Mouse (Mus musculus): Measurements from ENCODE around the gene C530008M17Rik.

The C530008M17Rik gene

GRCm38 (mm10) chr5:76665421-76665820 lies 9.1 kb downstream of the C530008M17Rik start:
- DNase-seq (ENCODE audit: low read depth, low spot score), result no peak

GRCm38 (mm10) chr5:76666026-76666756 lies 9.9 kb downstream of the C530008M17Rik start:
- no peak for DNase-seq (ENCODE audit: low read depth, low spot score)

DNA sequence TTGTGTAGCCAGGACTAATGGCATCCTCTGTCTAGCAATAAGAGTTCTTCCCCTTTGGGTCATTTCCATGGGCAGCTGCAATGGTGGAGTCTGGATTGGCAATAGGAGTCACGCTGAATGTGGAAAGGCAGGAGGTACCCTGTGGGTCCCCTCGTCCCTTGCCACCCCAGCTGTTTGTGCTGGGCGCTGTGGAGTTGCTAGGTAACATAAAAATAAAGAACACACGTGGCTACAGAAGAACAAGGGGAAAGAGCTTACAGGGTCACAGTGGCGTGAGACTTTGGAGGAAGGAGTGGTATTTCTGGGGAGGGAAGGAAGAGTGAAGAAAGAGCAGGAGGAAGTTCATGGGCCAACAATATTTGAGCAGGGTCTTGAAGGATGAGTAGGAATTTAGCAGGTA lies 11.8 kb downstream of the C530008M17Rik start:
- no peak for DNase-seq (ENCODE audit: low read depth, low spot score)

DNA sequence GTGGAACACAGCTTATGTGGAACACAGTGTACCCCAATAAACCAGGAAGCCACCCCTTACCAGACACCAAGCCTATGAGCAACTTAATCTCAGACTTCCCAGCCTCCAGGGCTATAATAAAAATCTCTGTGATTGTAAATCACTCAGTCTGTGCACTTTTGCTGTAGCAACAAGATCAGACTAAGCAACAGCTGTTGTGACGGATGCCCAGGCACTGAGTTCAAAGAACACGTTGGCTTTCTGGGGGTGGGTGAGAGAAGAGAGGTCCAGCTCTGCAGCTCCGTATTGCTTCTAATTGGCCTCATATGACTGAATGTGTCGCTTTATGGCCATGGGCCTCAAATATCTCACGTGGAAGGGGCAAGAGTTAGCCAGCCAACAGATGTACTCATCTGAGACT lies 12.2 kb downstream of the C530008M17Rik start:
- no peak for DNase-seq (ENCODE audit: low read depth, low spot score)

- DNase-seq (ENCODE audit: low read depth, low spot score), result no peak
Observed at GRCm38 (mm10) chr5:76670183-76670582, 13.9 kb downstream of the C530008M17Rik start.

GRCm38 (mm10) chr5:76674022-76674653 lies 17.8 kb downstream of the C530008M17Rik start:
- no peak for DNase-seq (ENCODE audit: low read depth, low spot score)

DNA sequence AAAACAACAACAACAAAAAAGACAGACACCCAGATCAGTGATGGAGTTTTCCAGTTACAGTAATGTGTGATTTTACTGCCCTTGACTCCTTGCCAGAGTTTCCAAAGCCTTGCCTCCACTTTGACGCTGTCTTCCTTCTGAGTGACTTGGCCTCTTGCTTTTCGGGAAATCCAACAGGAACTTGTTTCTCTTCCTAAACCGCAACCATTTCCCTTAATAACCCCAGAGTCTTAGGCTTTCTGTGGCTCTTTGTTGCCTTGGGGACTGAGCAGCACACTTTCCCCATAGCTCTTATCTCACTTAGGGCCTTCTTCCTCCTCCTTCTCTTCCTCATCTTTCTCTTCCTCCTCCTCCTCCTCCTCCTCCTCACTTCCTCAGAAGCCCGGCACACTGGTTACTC lies 19.1 kb downstream of the C530008M17Rik start:
- no peak for DNase-seq (ENCODE audit: low read depth, low spot score)

DNA sequence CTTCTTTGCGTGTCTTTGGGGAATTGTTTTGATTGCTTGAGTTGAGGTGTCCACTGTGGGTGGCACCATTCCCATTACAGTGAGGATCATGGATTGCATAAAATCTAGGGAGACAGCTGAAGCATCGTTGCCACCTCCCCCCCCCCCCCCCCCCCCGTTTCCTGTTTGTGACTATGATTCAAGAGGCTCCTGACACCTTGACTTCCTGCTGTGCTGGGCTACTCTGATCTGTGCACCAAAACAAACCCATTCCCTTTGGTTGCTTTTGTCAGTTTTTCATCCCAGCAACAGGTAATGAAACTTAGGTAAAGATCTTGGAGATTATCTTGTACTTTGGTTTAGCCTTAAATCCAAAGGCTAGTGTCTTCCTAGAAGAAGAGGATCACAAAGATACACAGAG lies 24.6 kb downstream of the C530008M17Rik start:
- DNase-seq (ENCODE audit: low read depth, low spot score), result no peak

GRCm38 (mm10) chr5:76681895-76682656 lies 25.8 kb downstream of the C530008M17Rik start:
- DNase-seq (ENCODE audit: low read depth, low spot score), result no peak

DNA sequence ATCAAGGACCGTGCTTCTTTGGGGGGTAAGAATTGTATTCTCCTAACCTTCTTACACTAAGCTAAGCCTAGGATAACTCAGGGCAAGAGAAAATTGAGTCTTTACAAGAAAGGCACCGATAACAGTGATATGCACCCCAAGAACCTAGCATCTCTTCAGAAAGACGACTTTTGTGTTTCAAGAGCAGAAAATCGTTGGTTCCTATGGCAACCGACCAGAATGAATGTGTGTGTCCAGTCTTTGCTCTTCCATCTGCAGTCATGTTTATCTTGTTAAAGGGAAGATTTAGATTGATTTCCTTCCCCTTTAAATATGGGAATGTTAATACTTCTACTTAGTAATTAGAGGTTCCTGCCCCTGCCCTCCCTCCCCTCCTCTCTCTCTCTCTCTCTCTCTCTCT lies 27.1 kb downstream of the C530008M17Rik start:
- DNase-seq (ENCODE audit: low read depth, low spot score), result no peak

DNA sequence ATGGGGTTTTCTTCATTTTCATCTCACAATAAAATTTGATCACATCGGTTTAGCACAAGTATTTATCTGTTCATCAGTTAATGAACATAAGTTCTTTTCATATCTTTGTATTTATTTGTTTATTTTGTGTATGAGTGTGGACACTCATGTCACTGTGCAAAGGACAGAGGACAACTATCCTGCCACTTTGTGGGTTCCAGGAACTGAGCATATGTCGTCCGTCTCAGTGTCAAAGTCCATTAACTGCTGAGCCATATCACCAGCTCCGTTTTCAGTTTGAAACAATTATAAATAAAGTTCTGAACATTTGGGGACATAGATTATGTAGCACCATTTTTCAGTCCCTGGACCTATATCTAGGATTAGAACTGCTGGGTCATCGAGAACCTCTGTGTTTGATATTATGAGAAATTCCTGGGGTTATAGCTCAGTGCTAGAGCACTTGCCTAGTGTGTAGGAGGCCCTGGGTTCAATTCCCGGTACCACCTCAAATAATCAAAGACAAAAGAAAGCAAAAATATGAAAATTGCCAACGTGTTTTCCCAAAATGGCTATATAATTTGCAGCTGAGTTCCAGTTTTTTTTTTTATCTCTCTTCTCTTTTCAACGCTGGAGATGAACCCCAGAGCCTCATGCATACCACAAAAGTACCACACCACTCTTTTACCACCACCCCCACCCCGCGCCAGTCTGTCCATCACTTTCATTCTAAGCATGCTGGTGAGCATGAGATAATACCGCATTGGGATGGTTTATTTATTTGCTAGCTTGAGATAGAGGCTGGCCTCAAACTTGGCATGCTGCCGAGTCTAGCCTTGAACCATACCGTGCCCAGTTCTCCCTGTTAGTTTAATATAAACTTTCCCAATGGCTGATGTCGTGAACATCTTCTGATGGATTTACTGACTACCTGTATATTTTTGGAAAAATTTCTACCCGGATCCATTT lies 28.6 kb downstream of the C530008M17Rik start:
- DNase-seq (ENCODE audit: low read depth, low spot score), result no peak

DNA sequence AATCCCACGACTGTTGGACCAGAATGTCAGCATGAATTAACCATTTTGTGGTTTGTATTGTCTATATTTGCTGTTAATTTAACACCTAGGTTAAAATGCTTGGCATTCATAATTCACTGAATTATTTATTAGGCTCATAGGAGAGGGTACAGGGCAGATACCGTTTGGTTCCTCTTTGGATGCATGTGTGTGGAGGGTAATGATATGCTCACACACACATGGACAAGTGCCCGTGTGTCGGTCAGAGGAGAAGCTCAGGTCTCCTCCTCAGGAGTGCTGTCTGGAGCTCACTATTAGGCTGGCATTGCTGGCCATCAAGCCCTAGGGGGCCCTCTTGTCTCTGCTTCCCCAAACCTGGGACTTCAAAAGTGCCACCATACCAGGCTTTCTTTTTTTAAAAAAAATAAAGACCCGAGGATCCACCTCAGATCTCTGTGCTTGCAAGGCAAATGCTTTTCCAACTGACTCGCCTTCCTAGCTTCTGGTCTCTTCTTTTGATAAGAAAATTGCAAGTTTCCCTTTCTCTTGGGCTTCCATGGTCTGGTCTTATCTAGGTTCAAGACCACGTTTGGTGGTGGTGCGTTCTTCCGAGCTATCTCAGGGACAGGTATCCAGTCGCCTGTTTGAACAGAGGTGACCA lies 31.8 kb downstream of the C530008M17Rik start:
- DNase-seq (ENCODE audit: low read depth, low spot score), result no peak

DNA sequence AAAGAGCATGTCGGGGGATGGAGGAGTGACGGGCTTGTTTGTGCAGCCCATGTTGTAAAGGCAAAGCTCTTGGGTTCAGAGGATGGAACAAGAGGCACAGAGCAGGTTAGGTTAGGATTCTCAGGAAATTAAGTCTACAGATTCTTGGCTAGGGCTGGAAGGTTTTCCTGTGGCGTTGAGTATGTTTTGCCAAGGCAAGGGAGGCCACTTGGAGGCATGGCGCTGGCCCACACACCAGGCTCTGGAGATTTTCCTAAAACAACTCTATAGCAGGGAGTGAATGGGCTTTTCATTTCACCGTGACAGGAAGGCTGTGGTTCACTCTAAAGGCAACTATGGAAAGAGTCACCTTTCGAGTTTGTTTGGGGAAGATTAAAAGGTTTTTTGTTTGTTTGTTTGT lies 32.3 kb downstream of the C530008M17Rik start:
- no peak for DNase-seq (ENCODE audit: low read depth, low spot score)

DNA sequence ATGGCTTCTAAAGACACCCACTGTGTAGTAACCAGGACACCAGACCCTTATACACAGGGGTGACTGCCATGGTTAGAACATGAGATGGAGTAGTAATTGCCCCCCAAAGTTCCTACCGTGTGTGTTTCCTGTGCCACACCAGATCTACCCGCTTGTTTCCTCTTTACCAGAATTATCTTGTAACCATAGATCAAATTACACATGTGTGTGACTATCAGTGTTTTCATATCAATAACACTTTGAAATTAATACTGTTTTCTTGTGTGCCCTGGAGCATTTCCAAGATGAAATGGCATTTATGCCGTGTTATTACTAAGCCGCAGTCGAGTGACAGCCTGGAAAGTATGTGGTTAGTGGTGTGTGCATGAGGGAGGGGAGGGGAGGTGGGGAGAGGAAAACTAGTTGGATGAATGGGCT lies 33.9 kb downstream of the C530008M17Rik start:
- no peak for DNase-seq (ENCODE audit: low read depth, low spot score)

DNA sequence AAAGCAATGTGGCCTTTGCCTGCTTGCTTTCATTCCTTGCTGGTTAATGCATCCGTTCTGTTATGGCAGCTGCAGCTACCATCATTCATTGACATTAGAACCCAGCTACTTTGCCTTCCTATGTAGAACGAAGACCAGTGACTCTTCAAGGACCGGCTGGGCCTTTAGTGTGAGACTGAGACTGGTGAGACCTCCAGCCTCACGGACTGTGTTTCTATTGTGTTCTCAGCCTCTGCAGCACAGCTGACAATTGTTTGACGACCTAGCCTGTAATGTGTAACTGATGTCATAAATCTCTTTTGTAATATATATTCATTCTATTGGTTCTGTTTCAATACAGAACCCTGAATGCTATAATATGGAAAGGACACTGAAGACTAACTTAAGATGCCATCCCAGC lies 34.9 kb downstream of the C530008M17Rik start:
- DNase-seq (ENCODE audit: low read depth, low spot score), result no peak

GRCm38 (mm10) chr5:76691706-76692424 lies 35.6 kb downstream of the C530008M17Rik start:
- DNase-seq (ENCODE audit: low read depth, low spot score), result no peak

DNA sequence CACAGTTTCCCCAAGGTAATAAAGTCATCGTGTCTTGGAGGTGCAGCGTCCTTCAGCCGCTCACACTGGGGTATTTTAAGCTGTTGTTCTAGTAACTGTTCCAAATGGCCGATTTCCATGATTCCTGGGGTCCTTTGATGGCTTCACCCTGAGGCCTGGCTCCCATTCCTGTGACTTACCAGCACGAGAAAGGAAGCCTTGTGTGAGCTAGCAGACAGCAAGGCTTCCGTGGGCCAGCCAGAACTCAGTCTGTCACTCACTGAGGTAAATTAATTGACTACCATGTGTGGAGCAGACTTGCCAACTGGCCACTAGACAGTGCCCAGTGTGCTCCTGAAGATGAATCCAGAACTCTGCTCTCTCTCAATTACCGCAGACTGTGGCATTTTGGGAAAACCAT lies 41.2 kb downstream of the C530008M17Rik start:
- DNase-seq (ENCODE audit: low read depth, low spot score), result no peak

- DNase-seq (ENCODE audit: low read depth, low spot score), result no peak
Observed at GRCm38 (mm10) chr5:76698187-76698586, 41.9 kb downstream of the C530008M17Rik start.

DNA sequence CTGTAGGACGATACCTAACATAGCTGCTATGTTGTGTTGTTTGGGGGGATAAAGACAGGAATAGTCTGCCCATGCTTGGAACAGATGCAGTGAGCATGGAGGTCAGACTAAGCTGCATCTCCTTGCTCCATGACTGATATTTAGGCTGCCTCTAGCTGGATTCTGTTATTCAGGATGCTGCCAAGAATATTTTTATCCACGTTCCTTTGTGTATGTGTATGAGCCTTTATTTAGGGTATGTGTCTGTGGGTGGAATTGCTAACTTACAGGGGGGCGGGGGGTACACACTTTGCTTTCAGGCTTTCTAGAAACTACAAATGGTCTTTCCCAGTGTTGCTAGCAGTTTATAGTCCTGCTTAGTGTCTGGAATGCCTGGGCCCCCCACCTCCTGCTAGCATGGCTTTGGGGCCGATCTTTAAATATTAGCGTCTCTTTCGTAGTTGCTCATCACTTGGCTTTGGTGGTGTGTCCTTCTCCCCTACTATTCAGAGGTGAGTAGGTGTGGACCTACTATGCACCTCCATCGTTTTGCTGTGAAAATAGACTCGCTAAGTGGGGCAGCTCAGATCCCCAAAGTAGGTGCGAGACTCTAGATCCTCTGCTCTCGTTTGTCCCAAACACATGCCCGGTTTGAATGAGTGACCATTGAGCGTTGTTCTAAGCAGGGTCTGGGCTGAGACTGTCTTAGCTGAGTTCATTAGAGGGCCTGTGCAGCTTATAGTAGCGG lies 45.0 kb downstream of the C530008M17Rik start:
- DNase-seq (ENCODE audit: low read depth, low spot score), result no peak

DNA sequence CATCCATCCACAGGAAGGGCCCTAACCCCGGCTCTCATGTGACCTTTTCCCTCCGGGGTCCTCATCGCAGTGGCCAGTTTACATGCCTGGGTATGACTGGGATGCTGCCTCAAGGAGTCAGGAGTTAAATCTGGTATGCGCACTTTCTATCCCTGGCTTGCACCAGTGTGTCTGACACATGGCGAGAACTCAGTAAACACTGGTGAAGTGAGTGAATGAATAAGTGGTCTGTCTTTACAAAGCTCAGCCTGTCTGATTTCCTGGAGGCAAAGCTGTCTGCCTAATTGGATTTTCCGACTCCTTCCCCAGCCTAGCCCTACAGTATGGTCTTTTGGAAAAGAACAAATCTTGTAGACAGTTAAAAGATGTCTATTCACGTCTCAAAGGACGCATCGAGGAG lies 45.8 kb downstream of the C530008M17Rik start:
- DNase-seq (ENCODE audit: low read depth, low spot score), result no peak

Data from ES-CJ7 (cell line).